ENCODE assay signal across 8 mouse cellular contexts in the genomic region with DNA sequence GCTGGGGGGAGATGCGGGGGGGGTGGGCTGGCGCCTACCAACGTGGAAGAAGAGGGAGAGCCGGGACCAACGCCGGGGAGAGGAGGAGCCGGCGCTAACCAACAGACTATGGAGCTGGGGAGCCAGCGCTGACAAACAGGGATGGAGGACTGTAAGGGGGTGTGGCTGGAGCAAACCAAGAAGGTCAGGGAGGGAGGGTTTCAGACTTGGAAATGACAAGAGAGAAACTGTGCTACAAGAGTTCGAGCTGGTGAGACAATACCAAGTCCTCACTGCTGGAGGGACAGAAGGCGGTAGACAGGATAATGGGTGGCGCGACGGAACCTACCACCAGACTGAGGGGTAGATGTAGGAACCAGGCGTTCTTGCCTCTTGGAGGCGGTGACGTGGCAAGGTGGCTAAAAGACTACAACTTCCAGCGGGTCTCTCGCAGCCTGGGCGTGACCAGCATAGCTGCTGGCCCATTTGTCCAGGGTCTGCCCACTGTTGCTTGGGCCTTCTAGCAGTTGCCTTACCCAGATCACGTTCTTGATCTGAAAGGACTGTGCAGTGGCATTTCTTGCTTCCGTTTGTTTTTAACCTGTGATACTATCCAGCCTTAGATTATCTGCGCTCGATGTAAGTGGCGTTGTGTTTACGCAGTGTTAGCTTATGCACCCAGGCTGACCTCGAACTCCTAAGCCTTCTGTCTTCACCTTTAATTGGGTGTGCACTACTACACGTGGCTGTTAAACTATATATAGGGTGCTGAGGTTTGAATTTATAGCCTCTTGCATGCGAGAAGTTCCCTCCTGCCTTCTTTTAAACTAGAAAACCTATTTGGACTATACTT. TPM values are rescaled to one million over a fixed set of nuclear protein-coding genes. Genes with fewer than 3 reads are reported as not detected.
DNase-seq lines count a peak whose midpoint lies in the region; ATAC-seq and TF ChIP-seq lines count a peak whose summit lies in the region.

A gene (minus strand): TSS at position 92 of the 832 bp plus-strand sequence.

- no peaks in the 10 kb centered on the region for H3K9me3 ChIP-seq in forebrain, embryonic 10.5 days
- no peaks in the 10 kb centered on the region for H3K9me3 ChIP-seq in heart, embryonic 15.5 days (replicated peaks)
- no peaks in the 10 kb centered on the region for H3K9me3 ChIP-seq in liver, embryonic 14.5 days (ENCODE audit: control insufficient read depth, low read length)
- H3K9me3 ChIP-seq in neural tube, embryonic 11.5 days (ENCODE audit: control insufficient read depth, low read length) = no peaks in the 10 kb centered on the region
- H3K9me3 ChIP-seq in stomach, postnatal 0 days (ENCODE audit: control insufficient read depth, low read length) = no peaks in the 10 kb centered on the region

- H3K27me3 ChIP-seq in forebrain, embryonic 10.5 days (ENCODE audit: poor library complexity, severe bottlenecking) = no peaks in the 10 kb centered on the region
- no peaks in the 10 kb centered on the region for H3K27me3 ChIP-seq in heart, embryonic 15.5 days
- no peaks in the 10 kb centered on the region for H3K27me3 ChIP-seq in liver, embryonic 14.5 days (ENCODE audit: control insufficient read depth, insufficient read depth, low read length)
- H3K27me3 ChIP-seq in neural tube, embryonic 11.5 days (ENCODE audit: control insufficient read depth, insufficient read depth, low read length) = no peaks in the 10 kb centered on the region
- H3K27me3 ChIP-seq in stomach, postnatal 0 days (ENCODE audit: control insufficient read depth, insufficient read depth, low read length) = no peaks in the 10 kb centered on the region

- peak; percentile 42 for TF ChIP-seq EP300 in liver, embryonic 14.5 days (IDR thresholded peaks at IDR 0.05; ENCODE audit: low read depth)
- TF ChIP-seq EP300 in stomach, postnatal 0 days (optimal IDR thresholded peaks at IDR 0.05) = peak; percentile 81

- peak within 1 kb of the TSS; percentile 72 for H3K4me3 ChIP-seq in forebrain, embryonic 10.5 days
- peak within 1 kb of the TSS; percentile 97 for H3K4me3 ChIP-seq in heart, embryonic 15.5 days
- H3K4me3 ChIP-seq in liver, embryonic 14.5 days (ENCODE audit: insufficient read depth in 1 of 2, low read depth in 2 of 2, low read length in 2 of 2) = peak within 1 kb of the TSS; percentile 52 to 69
- peak within 1 kb of the TSS; percentile 99 for H3K4me3 ChIP-seq in neural tube, embryonic 11.5 days (ENCODE audit: low read depth, low read length)
- peak within 1 kb of the TSS; percentile 98 for H3K4me3 ChIP-seq in stomach, postnatal 0 days (ENCODE audit: low read depth, low read length)

- WGBS in forebrain, embryonic 10.5 days = 13% methylated on average over 29 of the region's 29 CpGs
- WGBS in heart, embryonic 15.5 days = 4% methylated on average over 29 of the region's 29 CpGs
- WGBS in liver, embryonic 14.5 days (ENCODE audit: insufficient replicate concordance) = 9% methylated on average over 29 of the region's 29 CpGs
- 11% methylated on average over 29 of the region's 29 CpGs for WGBS in neural tube, embryonic 11.5 days
- WGBS in stomach, postnatal 0 days = 2% methylated on average over 29 of the region's 29 CpGs

- H3K9ac ChIP-seq in heart, embryonic 15.5 days = peak within 1 kb of the TSS; percentile 100
- peak within 1 kb of the TSS; percentile 74 for H3K9ac ChIP-seq in liver, embryonic 14.5 days (replicated peaks)
- H3K9ac ChIP-seq in neural tube, embryonic 11.5 days (ENCODE audit: low read length) = peak within 1 kb of the TSS; percentile 99
- H3K9ac ChIP-seq in stomach, postnatal 0 days (ENCODE audit: low read length) = peak within 1 kb of the TSS; percentile 99

- peak within 1 kb of the TSS; percentile 87 for H3K4me2 ChIP-seq in heart, embryonic 15.5 days
- peak within 1 kb of the TSS; percentile 86 for H3K4me2 ChIP-seq in liver, embryonic 14.5 days (ENCODE audit: low read depth)
- H3K4me2 ChIP-seq in neural tube, embryonic 11.5 days (ENCODE audit: low read depth) = peak within 1 kb of the TSS; percentile 83
- peak within 1 kb of the TSS; percentile 75 for H3K4me2 ChIP-seq in stomach, postnatal 0 days (replicated peaks; ENCODE audit: low read depth)

- peak within 1 kb of the TSS; percentile 96 for H3K27ac ChIP-seq in forebrain, embryonic 10.5 days
- H3K27ac ChIP-seq in heart, embryonic 15.5 days = peak within 1 kb of the TSS; percentile 100
- peak within 1 kb of the TSS; percentile 75 for H3K27ac ChIP-seq in liver, embryonic 14.5 days
- peak within 1 kb of the TSS; percentile 100 for H3K27ac ChIP-seq in neural tube, embryonic 11.5 days (ENCODE audit: low read depth, low read length)
- H3K27ac ChIP-seq in stomach, postnatal 0 days (replicated peaks) = peak within 1 kb of the TSS; percentile 100

- TF ChIP-seq CTCF in liver, embryonic 14.5 days (IDR thresholded peaks at IDR 0.05; ENCODE audit: low read depth) = no peak
- peak; percentile 1; the same call in 1 of the 2 replicates for TF ChIP-seq CTCF in stomach, postnatal 0 days (IDR thresholded peaks at IDR 0.05; ENCODE audit: low read depth)

- ATAC-seq in heart, embryonic 15.5 days (replicated peaks; ENCODE audit: insufficient number of reproducible peaks, insufficient read depth, low FRiP score, low read depth) = peak; percentile 91
- peak; percentile 86 for ATAC-seq in liver, embryonic 14.5 days (ENCODE audit: insufficient read depth)
- ATAC-seq in neural tube, embryonic 11.5 days (ENCODE audit: insufficient read depth, low FRiP score, low TSS enrichment) = peak; percentile 92
- peak; percentile 91 for ATAC-seq in stomach, postnatal 0 days (ENCODE audit: low FRiP score, low TSS enrichment)

- H3K36me3 ChIP-seq in forebrain, embryonic 10.5 days (replicated peaks) = peaks cover 35% of the 10 kb centered on the region
- peaks cover 3% of the 10 kb centered on the region; the same call in 1 of the 2 replicates for H3K36me3 ChIP-seq in heart, embryonic 15.5 days
- no peaks in the 10 kb centered on the region; the same call in 1 of the 2 replicates for H3K36me3 ChIP-seq in liver, embryonic 14.5 days (replicated peaks; ENCODE audit: control insufficient read depth, insufficient read depth, low read depth)
- H3K36me3 ChIP-seq in neural tube, embryonic 11.5 days (ENCODE audit: control insufficient read depth, insufficient read depth, low read length) = peaks cover 4% of the 10 kb centered on the region; the same call in 1 of the 2 replicates
- H3K36me3 ChIP-seq in stomach, postnatal 0 days (ENCODE audit: control insufficient read depth, insufficient read depth, low read length) = no peaks in the 10 kb centered on the region; the same call in 1 of the 2 replicates

- peaks cover 60% of the 10 kb centered on the region for H3K4me1 ChIP-seq in forebrain, embryonic 10.5 days
- peaks cover 63% of the 10 kb centered on the region for H3K4me1 ChIP-seq in heart, embryonic 15.5 days (replicated peaks)
- H3K4me1 ChIP-seq in liver, embryonic 14.5 days (replicated peaks; ENCODE audit: control insufficient read depth in 2 of 2, insufficient read depth in 2 of 2, low read length in 1 of 2) = peaks cover 6 to 20% of the 10 kb centered on the region in 2 experiments
- peaks cover 28% of the 10 kb centered on the region for H3K4me1 ChIP-seq in neural tube, embryonic 11.5 days (ENCODE audit: control insufficient read depth, insufficient read depth, low read length)
- H3K4me1 ChIP-seq in stomach, postnatal 0 days (replicated peaks; ENCODE audit: control insufficient read depth, insufficient read depth) = peaks cover 23% of the 10 kb centered on the region

- DNase-seq in CD8-positive naive resting alpha-beta T cell, adult 2 months (ENCODE audit: low read depth in 2 of 2, low spot score in 2 of 2) = peak; percentile 71 to 77
- DNase-seq in c-Kit-positive CD71-negative TER-119-negative erythroid progenitor cells, embryonic 14.5 days (ENCODE audit: low read depth) = peak; percentile 84
- DNase-seq in forebrain, embryonic 10.5 days (ENCODE audit: extremely low spot score, low spot score) = peak; percentile 96
- peak; percentile 93 to 97 for DNase-seq in kidney, postnatal 25 days
- DNase-seq in liver, embryonic 14.5 days (ENCODE audit: low read depth in 3 of 3, low spot score in 3 of 3) = peak; percentile 77 to 83 (median 78)
- peak; percentile 94 for DNase-seq in neural tube, embryonic 11.5 days (ENCODE audit: low spot score)
- DNase-seq in stomach, postnatal 0 days (ENCODE audit: low spot score) = peak; percentile 95

RNA-seq across cellular contexts. Expression of the gene that starts here (rescaled TPM):
- 415 and 438 TPM in 2 replicates for polyA plus RNA-seq in forebrain, embryonic 10.5 days (2016; fragmentation: Nextera tagmentation; extraction: Ambion mirVana)
- 206 and 273 TPM in 2 replicates for polyA plus RNA-seq in heart, embryonic 15.5 days (2015; fragmentation: Nextera tagmentation; extraction: Ambion mirVana)
- polyA plus RNA-seq in liver, embryonic 14.5 days (2012; rRNA removed) = 47.3 and 54.1 TPM in 2 replicates
- 35.0 and 42.1 TPM in 2 replicates for polyA plus RNA-seq in liver, embryonic 14.5 days (2014; fragmentation: Nextera tagmentation; extraction: Ambion mirVana)
- 418 and 419 TPM in 2 replicates for polyA plus RNA-seq in neural tube, embryonic 11.5 days (2014; fragmentation: Nextera tagmentation; extraction: Ambion mirVana)
- 159 and 179 TPM in 2 replicates for polyA plus RNA-seq in stomach, postnatal 0 days (2015; fragmentation: Nextera tagmentation; extraction: Ambion mirVana)

Comparison
In these comparisons a context has a peak if more than half of its experiments do, and no peak if none do; other contexts are left out.
1. Peak in every context shown above with its lines: DNase-seq, ATAC-seq, H3K4me3 ChIP-seq and H3K27ac ChIP-seq.